ENCODE assay signal across 31 mouse cellular contexts in the genomic region with DNA sequence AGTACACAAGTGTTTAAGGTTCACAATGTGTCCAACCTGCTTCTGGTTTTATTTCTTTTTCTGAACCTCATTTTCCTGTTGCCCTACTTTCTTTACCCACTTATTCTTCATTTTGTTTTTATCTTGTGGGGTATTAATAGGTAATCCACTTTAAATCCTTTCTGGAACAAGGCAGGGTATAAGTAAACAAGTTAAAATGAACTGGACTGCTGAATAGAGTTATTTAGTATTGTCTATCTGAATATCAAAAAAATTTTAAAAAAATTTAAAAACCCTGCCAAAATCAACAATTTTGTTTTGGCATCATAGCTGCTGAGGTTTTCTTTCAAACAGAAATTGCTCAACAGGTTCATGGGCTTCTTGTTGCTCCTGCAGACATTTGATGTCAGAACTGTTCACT.
A peak's percentile ranks its signal among the peaks of the same experiment; 100 is the strongest.
DNase-seq lines count a peak whose midpoint lies in the region; ATAC-seq and TF ChIP-seq lines count a peak whose summit lies in the region.
"Had no signal": no experiment of that assay in that cellular context is flagged by ENCODE, and none has a peak within 500 bp of the region (broad histone marks: within the 10 kb centered on the region; RNA-seq: fewer than 3 reads in every experiment).

No protein-coding gene starts in this region.

- TF ChIP-seq CTCF in layer of hippocampus, adult 2 months (conservative IDR thresholded peaks at IDR 0.05): no peak

- no peaks in the 10 kb centered on the region for H3K9me3 ChIP-seq in midbrain, embryonic 11.5 days (ENCODE audit: control insufficient read depth, low read length)
- H3K9me3 ChIP-seq in midbrain, embryonic 16.5 days (replicated peaks; ENCODE audit: control insufficient read depth, low read length, poor library complexity, severe bottlenecking): no peaks in the 10 kb centered on the region
- H3K9me3 ChIP-seq: embryonic facial prominence, embryonic 10.5 days; embryonic facial prominence, embryonic 13.5 days; G1E; heart, embryonic 12.5 days; heart, embryonic 15.5 days; hindbrain, embryonic 10.5 days had no signal

- H3K4me3 ChIP-seq in midbrain, embryonic 11.5 days (ENCODE audit: low read depth, low read length): no peak overlapping the region
- H3K4me3 ChIP-seq in midbrain, embryonic 16.5 days (ENCODE audit: low read depth, low read length): no peak overlapping the region
- H3K4me3 ChIP-seq in layer of hippocampus, adult 2 months: no peak overlapping the region
- H3K4me3 ChIP-seq: embryonic facial prominence, embryonic 10.5 days; embryonic facial prominence, embryonic 13.5 days; erythroblast, embryonic 14.5 days; gastrocnemius, adult 2 months; heart, embryonic 12.5 days; heart, embryonic 15.5 days; hindbrain, embryonic 10.5 days had no signal

- no peak for ATAC-seq in midbrain, embryonic 11.5 days (ENCODE audit: low FRiP score)
- ATAC-seq in midbrain, embryonic 16.5 days: no peak
- ATAC-seq: forebrain, embryonic 14.5 days; forebrain, postnatal 0 days; hindbrain, postnatal 0 days; inflammation-experienced regulatory T-cells, adult 6 months had no signal

- no peak overlapping the region for H3K4me2 ChIP-seq in midbrain, embryonic 11.5 days
- no peak overlapping the region for H3K4me2 ChIP-seq in midbrain, embryonic 16.5 days (ENCODE audit: low read length)
- H3K4me2 ChIP-seq: embryonic facial prominence, embryonic 13.5 days; heart, embryonic 12.5 days; heart, embryonic 15.5 days; hindbrain, embryonic 14.5 days had no signal

- H3K36me3 ChIP-seq in midbrain, embryonic 11.5 days (ENCODE audit: control insufficient read depth, insufficient read depth, low read length): no peaks in the 10 kb centered on the region
- no peaks in the 10 kb centered on the region for H3K36me3 ChIP-seq in midbrain, embryonic 16.5 days (ENCODE audit: control insufficient read depth, insufficient read depth, low read length)
- H3K36me3 ChIP-seq: embryonic facial prominence, embryonic 10.5 days; embryonic facial prominence, embryonic 13.5 days; G1E; heart, embryonic 12.5 days; heart, embryonic 15.5 days; hindbrain, embryonic 10.5 days had no signal

- DNase-seq in midbrain, embryonic 11.5 days (ENCODE audit: low spot score, missing footprints): peak; percentile 51
- peak; percentile 46 for DNase-seq in NIH3T3 (ENCODE audit: low read depth)
- peak; percentile 65 for DNase-seq in gonadal fat pad, adult 2 months (ENCODE audit: low read depth)
- DNase-seq in layer of hippocampus, adult 2 months (ENCODE audit: low spot score in 2 of 2): no peak
- no peak for DNase-seq in left cerebral cortex, postnatal 4 days
- DNase-seq: adrenal gland, adult 8-10 months; adrenal gland, postnatal 25 days; cerebellum, adult 11-12 months; cerebellum, adult 8-10 months; cerebellum, postnatal 10 days; cerebellum, postnatal 36 days; embryo, embryonic 11 days; forebrain, postnatal 0 days; gastrocnemius, adult 2 months; gastrocnemius, postnatal 14 days; heart, adult 18-20 months; heart, postnatal 10 days; heart, postnatal 36 days had no signal

- H3K27me3 ChIP-seq in midbrain, embryonic 11.5 days (ENCODE audit: control insufficient read depth, insufficient read depth, low read length): no peaks in the 10 kb centered on the region
- no peaks in the 10 kb centered on the region for H3K27me3 ChIP-seq in midbrain, embryonic 16.5 days (ENCODE audit: control insufficient read depth, insufficient read depth, low read depth, low read length)
- H3K27me3 ChIP-seq: CH12.LX; embryonic facial prominence, embryonic 13.5 days; heart, embryonic 12.5 days; heart, embryonic 15.5 days had no signal

- H3K4me1 ChIP-seq in midbrain, embryonic 11.5 days (ENCODE audit: control insufficient read depth, insufficient read depth, low read length): no peaks in the 10 kb centered on the region
- H3K4me1 ChIP-seq in midbrain, embryonic 16.5 days (ENCODE audit: control insufficient read depth, insufficient read depth, low read length): no peaks in the 10 kb centered on the region
- H3K4me1 ChIP-seq: embryonic facial prominence, embryonic 13.5 days; heart, embryonic 15.5 days; hindbrain, embryonic 10.5 days had no signal

- no peak overlapping the region for H3K27ac ChIP-seq in midbrain, embryonic 11.5 days (ENCODE audit: low read depth, low read length)
- no peak overlapping the region for H3K27ac ChIP-seq in midbrain, embryonic 16.5 days (ENCODE audit: low read length)
- no peak overlapping the region for H3K27ac ChIP-seq in layer of hippocampus, adult 2 months
- H3K27ac ChIP-seq: embryonic facial prominence, embryonic 10.5 days; embryonic facial prominence, embryonic 13.5 days; gastrocnemius, adult 2 months; heart, embryonic 15.5 days; hindbrain, embryonic 10.5 days; hindbrain, embryonic 14.5 days; hindbrain, postnatal 0 days had no signal

- intact Hi-C loops in left cerebral cortex, postnatal 4 days (cut with DNase I): no loop called here

- H3K9ac ChIP-seq in midbrain, embryonic 11.5 days (ENCODE audit: low read length): no peak overlapping the region
- no peak overlapping the region for H3K9ac ChIP-seq in midbrain, embryonic 16.5 days (ENCODE audit: low read depth, low read length)
- H3K9ac ChIP-seq: embryonic facial prominence, embryonic 13.5 days; forebrain, postnatal 0 days; heart, embryonic 12.5 days; heart, embryonic 15.5 days; hindbrain, embryonic 14.5 days had no signal

Comparison
In these comparisons a context has a peak if more than half of its experiments do, and no peak if none do; other contexts are left out.
1. DNase-seq: peak in midbrain, embryonic 11.5 days (single experiment), NIH3T3 (single experiment) and gonadal fat pad, adult 2 months (single experiment); none in layer of hippocampus, adult 2 months (0 of 2) and left cerebral cortex, postnatal 4 days (single experiment).